Mouse (Mus musculus): ENCODE measurements at regions not wholly inside any gene's neighbourhood (a gene's known extent, or its start where the extent isn't known, plus 50 kb on each side); places are given as distances from the start of the nearest gene placed in this dataset.

- H3K9me3 ChIP-seq (replicated peaks; ENCODE audit: control insufficient read depth, low read length), result no peaks in the 10 kb centered on the region
- DNase-seq (ENCODE audit: low spot score), result no peak
- WGBS, result 85% methylated on average over 8 of the region's 8 CpGs
- no peak overlapping the region for H3K4me3 ChIP-seq (ENCODE audit: low read depth, low read length)
- no peak overlapping the region for H3K27ac ChIP-seq (ENCODE audit: low read depth, low read length)
- no peak overlapping the region for H3K4me2 ChIP-seq (ENCODE audit: low read length)
- no peaks in the 10 kb centered on the region for H3K4me1 ChIP-seq (ENCODE audit: control insufficient read depth, insufficient read depth, low read length)
- ATAC-seq, result no peak
- no peak overlapping the region for H3K9ac ChIP-seq (ENCODE audit: low read length)
- no peaks in the 10 kb centered on the region for H3K36me3 ChIP-seq (ENCODE audit: control insufficient read depth, insufficient read depth, low read length)
- no peaks in the 10 kb centered on the region for H3K27me3 ChIP-seq (replicated peaks; ENCODE audit: control insufficient read depth, insufficient read depth, low read length)
Measured at GRCm38 (mm10) chr8:91925968-91926524, 124.2 kb upstream of the Irx3 start.

GRCm38 (mm10) chr8:91924152-91924551 is 122.3 kb upstream of the Irx3 start:
- no peak for DNase-seq (ENCODE audit: low spot score)
- no peak overlapping the region for H3K4me2 ChIP-seq (ENCODE audit: low read length)
- no peak overlapping the region for H3K4me3 ChIP-seq (ENCODE audit: low read depth, low read length)
- WGBS, result 83% methylated on average over 4 of the region's 4 CpGs
- H3K27ac ChIP-seq (ENCODE audit: low read depth, low read length), result no peak overlapping the region
- no peaks in the 10 kb centered on the region for H3K4me1 ChIP-seq (ENCODE audit: control insufficient read depth, insufficient read depth, low read length)
- ATAC-seq, result no peak
- no peaks in the 10 kb centered on the region for H3K9me3 ChIP-seq (replicated peaks; ENCODE audit: control insufficient read depth, low read length)
- no peaks in the 10 kb centered on the region for H3K27me3 ChIP-seq (replicated peaks; ENCODE audit: control insufficient read depth, insufficient read depth, low read length)
- no peaks in the 10 kb centered on the region for H3K36me3 ChIP-seq (ENCODE audit: control insufficient read depth, insufficient read depth, low read length)
- no peak overlapping the region for H3K9ac ChIP-seq (ENCODE audit: low read length)

DNA sequence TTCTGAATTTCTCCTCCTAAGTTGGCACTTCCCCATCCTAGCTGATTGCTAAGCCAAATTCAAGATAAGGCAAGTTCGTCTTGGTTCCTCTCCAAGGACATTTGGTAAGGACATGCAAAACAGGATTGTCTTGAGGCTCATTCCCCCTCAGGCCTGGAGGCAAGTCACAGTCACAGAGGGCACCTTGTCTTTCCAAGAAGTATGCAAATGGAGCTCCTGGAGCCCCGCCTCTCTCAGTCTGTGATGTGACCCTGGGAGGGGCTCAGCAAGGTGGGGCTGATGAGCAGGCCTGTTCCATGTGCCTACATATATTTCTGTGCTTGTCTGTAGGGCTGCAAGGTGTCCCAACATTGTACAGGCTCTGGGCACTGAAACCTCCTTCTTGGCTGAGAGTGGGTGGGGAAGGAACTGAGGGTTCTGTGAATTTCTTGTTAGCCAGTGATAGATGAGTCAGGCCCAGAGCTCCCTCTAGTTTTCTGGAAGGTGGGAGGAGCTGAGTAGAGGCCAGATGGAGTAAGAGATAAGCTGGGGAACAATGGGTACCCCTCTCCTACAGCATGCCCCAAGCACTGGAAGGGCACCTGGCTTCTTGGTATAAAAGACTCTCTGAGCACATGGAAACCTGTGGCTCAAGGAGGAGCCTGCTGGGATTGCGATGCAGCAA is 120.5 kb upstream of the Irx3 start:
- H3K9ac ChIP-seq (ENCODE audit: low read length), result no peak overlapping the region
- H3K4me2 ChIP-seq (ENCODE audit: low read length), result no peak overlapping the region
- no peaks in the 10 kb centered on the region for H3K36me3 ChIP-seq (ENCODE audit: control insufficient read depth, insufficient read depth, low read length)
- H3K27me3 ChIP-seq (replicated peaks; ENCODE audit: control insufficient read depth, insufficient read depth, low read length), result no peaks in the 10 kb centered on the region
- ATAC-seq (no peak), DNase-seq (ENCODE audit: low spot score) (no peak)
- no peaks in the 10 kb centered on the region for H3K4me1 ChIP-seq (ENCODE audit: control insufficient read depth, insufficient read depth, low read length)
- no peak overlapping the region for H3K27ac ChIP-seq (ENCODE audit: low read depth, low read length)
- WGBS, result 75% methylated on average over 3 of the region's 3 CpGs
- H3K4me3 ChIP-seq (ENCODE audit: low read depth, low read length), result no peak overlapping the region
- no peaks in the 10 kb centered on the region for H3K9me3 ChIP-seq (replicated peaks; ENCODE audit: control insufficient read depth, low read length)

DNA sequence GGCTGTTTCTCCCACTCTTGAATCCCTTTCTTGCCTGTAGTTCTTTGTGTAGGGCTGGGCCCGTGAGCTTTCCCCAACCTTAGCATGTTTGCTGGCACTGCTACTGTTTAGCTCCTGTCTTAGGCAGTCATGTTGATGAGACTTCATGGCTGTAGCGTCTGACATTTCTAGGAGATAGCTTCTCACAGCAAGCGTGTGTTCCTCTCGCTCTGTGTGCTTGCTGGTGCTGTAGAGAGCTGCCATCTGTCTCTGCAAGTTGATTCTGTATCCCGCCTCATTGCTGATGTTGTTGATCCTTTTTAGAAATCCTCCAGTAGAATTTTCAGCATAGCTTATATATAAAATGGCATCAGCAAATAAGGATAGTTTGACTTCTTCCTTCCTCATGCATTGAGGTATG is 116.0 kb upstream of the Irx3 start:
- 81% methylated on average over 5 of the region's 5 CpGs for WGBS
- no peaks in the 10 kb centered on the region for H3K36me3 ChIP-seq (ENCODE audit: control insufficient read depth, insufficient read depth, low read length)
- no peaks in the 10 kb centered on the region for H3K27me3 ChIP-seq (replicated peaks; ENCODE audit: control insufficient read depth, insufficient read depth, low read length)
- no peak overlapping the region for H3K4me2 ChIP-seq (ENCODE audit: low read length)
- H3K4me1 ChIP-seq (ENCODE audit: control insufficient read depth, insufficient read depth, low read length), result no peaks in the 10 kb centered on the region
- DNase-seq (ENCODE audit: low spot score), result peak; percentile 46
- ATAC-seq, result no peak
- no peak overlapping the region for H3K27ac ChIP-seq (ENCODE audit: low read depth, low read length)
- H3K4me3 ChIP-seq (ENCODE audit: low read depth, low read length), result no peak overlapping the region
- H3K9me3 ChIP-seq (replicated peaks; ENCODE audit: control insufficient read depth, low read length), result no peaks in the 10 kb centered on the region
- H3K9ac ChIP-seq (ENCODE audit: low read length), result no peak overlapping the region

DNA sequence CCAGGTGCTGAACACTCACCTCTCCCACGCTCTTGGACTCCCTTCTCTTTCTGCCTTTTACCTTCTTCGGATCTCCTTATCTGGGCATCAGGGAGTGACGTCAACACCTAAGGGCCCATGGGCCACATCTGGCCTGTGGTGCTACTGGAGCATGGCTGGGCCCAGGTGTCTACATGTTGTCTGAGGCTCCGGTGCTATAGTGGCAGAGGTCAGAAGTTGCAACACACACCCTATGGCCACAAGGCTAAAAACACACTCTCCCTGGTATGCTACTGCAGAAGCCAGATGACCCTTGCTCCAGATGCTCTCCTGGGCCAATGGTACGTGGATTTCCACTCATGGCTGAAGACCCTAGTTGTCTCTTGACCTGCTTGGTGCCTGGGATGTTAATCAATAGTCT is 112.1 kb upstream of the Irx3 start:
- Histone ChIP-seq H3K9me3 (replicated peaks; ENCODE audit: control insufficient read depth, low read length) (no peaks in the 10 kb centered on the region), H3K4me1 (ENCODE audit: control insufficient read depth, insufficient read depth, low read length) (no peaks in the 10 kb centered on the region), H3K27ac (ENCODE audit: low read depth, low read length) (no peak overlapping the region), H3K36me3 (ENCODE audit: control insufficient read depth, insufficient read depth, low read length) (no peaks in the 10 kb centered on the region), H3K27me3 (replicated peaks; ENCODE audit: control insufficient read depth, insufficient read depth, low read length) (no peaks in the 10 kb centered on the region), H3K9ac (ENCODE audit: low read length) (no peak overlapping the region), H3K4me3 (ENCODE audit: low read depth, low read length) (no peak overlapping the region), H3K4me2 (ENCODE audit: low read length) (no peak overlapping the region)
- ATAC-seq, result no peak
- DNase-seq (ENCODE audit: low spot score), result no peak
- 87% methylated on average over 5 of the region's 5 CpGs for WGBS

GRCm38 (mm10) chr8:91913121-91913520 is 111.3 kb upstream of the Irx3 start:
- Histone ChIP-seq H3K36me3 (ENCODE audit: control insufficient read depth, insufficient read depth, low read length) (no peaks in the 10 kb centered on the region), H3K4me3 (ENCODE audit: low read depth, low read length) (no peak overlapping the region), H3K27ac (ENCODE audit: low read depth, low read length) (no peak overlapping the region), H3K9ac (ENCODE audit: low read length) (no peak overlapping the region), H3K9me3 (replicated peaks; ENCODE audit: control insufficient read depth, low read length) (no peaks in the 10 kb centered on the region), H3K4me2 (ENCODE audit: low read length) (no peak overlapping the region), H3K4me1 (ENCODE audit: control insufficient read depth, insufficient read depth, low read length) (no peaks in the 10 kb centered on the region), H3K27me3 (replicated peaks; ENCODE audit: control insufficient read depth, insufficient read depth, low read length) (no peaks in the 10 kb centered on the region)
- ATAC-seq, result no peak
- 65% methylated on average over 6 of the region's 6 CpGs for WGBS
- peak; percentile 39 for DNase-seq (ENCODE audit: low spot score)

DNA sequence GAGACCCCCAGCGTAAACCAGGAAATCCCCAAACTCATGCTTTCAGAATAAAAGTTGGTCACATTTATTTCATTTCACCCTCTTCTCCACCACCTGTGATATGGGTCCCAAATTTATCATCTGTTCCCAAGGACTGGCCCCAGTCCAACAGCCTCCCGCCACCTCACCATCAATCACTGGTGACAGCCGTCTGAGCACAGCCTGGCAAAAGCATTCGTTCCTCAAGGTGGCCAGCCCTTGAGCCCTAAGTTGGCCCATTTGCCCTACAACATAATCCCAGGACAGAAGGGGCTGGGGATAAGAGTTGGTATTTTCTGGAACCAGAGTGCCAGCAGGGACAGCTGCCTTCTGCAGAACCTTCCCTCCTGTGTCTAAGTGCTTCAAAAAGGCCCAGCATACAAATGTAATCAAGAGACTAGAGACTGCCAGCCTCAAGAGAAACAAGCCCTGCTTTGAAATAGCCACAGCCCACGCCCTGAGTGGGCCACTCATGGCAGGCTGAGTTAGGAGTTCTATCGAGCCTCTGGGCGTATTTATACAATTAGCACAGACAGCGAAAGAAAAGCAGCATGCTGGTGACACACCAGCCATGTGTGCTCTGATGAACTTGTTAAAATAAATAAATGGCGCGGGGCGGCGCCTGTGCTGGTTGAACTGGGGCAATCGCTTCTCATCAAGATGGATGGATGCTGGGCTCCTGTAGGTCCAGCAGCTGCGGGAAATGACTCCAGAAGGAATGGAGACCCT is 107.9 kb upstream of the Irx3 start:
- Histone ChIP-seq H3K4me2 (ENCODE audit: low read length) (no peak overlapping the region), H3K27me3 (replicated peaks; ENCODE audit: control insufficient read depth, insufficient read depth, low read length) (no peaks in the 10 kb centered on the region), H3K4me1 (ENCODE audit: control insufficient read depth, insufficient read depth, low read length) (no peaks in the 10 kb centered on the region), H3K9me3 (replicated peaks; ENCODE audit: control insufficient read depth, low read length) (no peaks in the 10 kb centered on the region), H3K27ac (ENCODE audit: low read depth, low read length) (no peak overlapping the region), H3K4me3 (ENCODE audit: low read depth, low read length) (no peak overlapping the region), H3K36me3 (ENCODE audit: control insufficient read depth, insufficient read depth, low read length) (no peaks in the 10 kb centered on the region), H3K9ac (ENCODE audit: low read length) (no peak overlapping the region)
- DNase-seq (ENCODE audit: low spot score) (peak; percentile 56), ATAC-seq (peak; percentile 29; the same call in 1 of the 2 replicates)
- 53% methylated on average over 14 of the region's 14 CpGs for WGBS

DNA sequence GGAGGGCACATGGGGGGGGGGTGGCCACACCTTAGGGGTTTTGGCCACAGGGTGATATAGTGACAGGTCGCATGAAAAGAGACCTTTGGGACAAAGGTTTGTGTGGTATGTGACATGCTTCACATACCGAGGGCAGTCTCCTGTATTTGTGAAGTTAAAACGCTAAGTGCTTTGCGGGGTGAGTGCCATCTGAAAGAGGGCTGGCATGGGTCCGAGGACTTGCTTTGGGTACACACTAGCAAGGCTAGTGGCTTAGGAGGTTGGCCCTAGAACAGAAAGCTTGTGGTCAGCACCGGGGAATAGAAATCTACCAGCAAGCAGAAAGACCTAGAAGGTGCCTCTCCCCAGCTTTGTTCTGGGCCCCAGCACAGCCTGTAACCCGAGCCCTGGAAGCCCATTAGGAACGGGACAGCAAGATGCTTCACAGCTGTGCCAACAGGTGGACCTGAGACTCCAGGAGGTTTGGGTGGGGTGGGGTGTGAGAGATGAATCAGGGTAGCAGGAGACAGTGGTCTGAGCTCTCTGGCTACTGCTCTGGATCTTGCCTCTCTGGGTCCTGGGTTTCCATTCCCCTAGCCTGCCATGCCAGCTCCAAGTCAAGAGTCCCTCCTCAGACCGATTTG is 107.0 kb upstream of the Irx3 start:
- no peak overlapping the region for H3K9ac ChIP-seq (ENCODE audit: low read length)
- no peak overlapping the region for H3K27ac ChIP-seq (ENCODE audit: low read depth, low read length)
- no peaks in the 10 kb centered on the region for H3K36me3 ChIP-seq (ENCODE audit: control insufficient read depth, insufficient read depth, low read length)
- no peaks in the 10 kb centered on the region for H3K4me1 ChIP-seq (ENCODE audit: control insufficient read depth, insufficient read depth, low read length)
- ATAC-seq (no peak), DNase-seq (ENCODE audit: low spot score) (no peak)
- H3K4me2 ChIP-seq (ENCODE audit: low read length), result no peak overlapping the region
- no peaks in the 10 kb centered on the region for H3K9me3 ChIP-seq (replicated peaks; ENCODE audit: control insufficient read depth, low read length)
- H3K4me3 ChIP-seq (ENCODE audit: low read depth, low read length), result no peak overlapping the region
- 72% methylated on average over 9 of the region's 9 CpGs for WGBS
- H3K27me3 ChIP-seq (replicated peaks; ENCODE audit: control insufficient read depth, insufficient read depth, low read length), result no peaks in the 10 kb centered on the region

- Histone ChIP-seq H3K4me3 (ENCODE audit: low read depth, low read length) (no peak overlapping the region), H3K9ac (ENCODE audit: low read length) (no peak overlapping the region), H3K27me3 (replicated peaks; ENCODE audit: control insufficient read depth, insufficient read depth, low read length) (no peaks in the 10 kb centered on the region), H3K4me1 (ENCODE audit: control insufficient read depth, insufficient read depth, low read length) (no peaks in the 10 kb centered on the region), H3K36me3 (ENCODE audit: control insufficient read depth, insufficient read depth, low read length) (no peaks in the 10 kb centered on the region), H3K4me2 (ENCODE audit: low read length) (no peak overlapping the region), H3K27ac (ENCODE audit: low read depth, low read length) (no peak overlapping the region), H3K9me3 (replicated peaks; ENCODE audit: control insufficient read depth, low read length) (no peaks in the 10 kb centered on the region)
- no peak for DNase-seq (ENCODE audit: low spot score)
- ATAC-seq, result no peak
- WGBS, result 90% methylated on average over 8 of the region's 8 CpGs
Measured at GRCm38 (mm10) chr8:91907178-91907577, 105.3 kb upstream of the Irx3 start.

Data from forebrain, embryonic 14.5 days (tissue).